Mouse (Mus musculus) spleen, postnatal 0 days (tissue): ENCODE measurements around the gene Trove2. TPM values are rescaled to one million over a fixed set of nuclear protein-coding genes. Genes with fewer than 3 reads are reported as not detected.

Experiments used
- polyA plus RNA-seq: library from polyadenylated mRNA; unstranded; fragments of >200 nt; fragmentation: Nextera tagmentation; extraction: Ambion mirVana; gene quantifications from 2 replicates; pipeline ENCODE4 v1.2.1, GENCODE M21; 2015

The Trove2 gene
- 2.7 and 3.7 TPM in 2 replicates for polyA plus RNA-seq

DNA sequence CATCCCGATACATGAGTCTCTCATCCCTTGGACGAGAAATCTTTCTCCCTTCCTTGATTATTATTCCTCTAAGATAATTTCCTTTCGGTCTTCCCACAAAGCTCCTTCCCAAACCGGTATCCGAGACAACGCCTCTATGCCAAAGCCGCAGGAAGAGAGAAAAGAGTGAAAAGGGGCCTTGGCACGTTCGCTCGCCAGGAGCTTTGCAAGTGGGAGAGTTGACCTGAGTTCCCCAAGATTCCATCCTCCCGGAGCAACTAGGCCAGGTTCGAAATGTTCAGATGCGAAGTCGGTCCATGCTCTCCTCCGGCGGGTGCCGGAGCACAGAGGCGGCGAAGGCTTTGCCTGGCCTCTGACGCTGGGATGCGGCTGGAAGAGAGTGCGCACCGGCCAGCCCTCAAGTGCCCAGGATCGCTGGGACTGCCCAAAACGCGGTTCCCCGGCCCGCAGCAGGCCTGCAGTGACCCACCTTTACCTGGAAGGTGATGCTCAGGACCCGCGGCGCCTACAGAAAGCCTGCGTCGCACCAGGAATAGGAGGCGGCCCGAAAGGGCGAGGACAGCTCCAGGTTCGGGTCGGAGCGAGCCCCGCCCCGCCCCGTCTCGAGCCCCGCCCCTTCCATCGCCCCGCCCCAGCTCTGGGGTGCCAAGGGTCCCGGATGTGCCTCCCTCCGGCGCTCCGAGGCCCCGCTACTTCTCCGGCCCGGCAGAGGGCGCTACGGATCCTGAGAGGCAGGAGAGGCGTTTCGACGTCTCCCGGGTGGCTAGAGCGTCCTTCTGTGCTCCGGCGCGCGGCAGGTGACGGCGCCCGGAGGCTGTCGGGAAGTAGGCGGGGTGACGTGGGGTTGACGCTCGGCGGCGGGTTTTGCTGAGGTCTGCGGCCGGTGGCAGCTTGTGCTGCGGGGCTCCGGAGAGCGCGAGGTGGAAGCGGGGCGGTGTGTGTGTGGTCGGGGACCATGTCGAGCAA lies at the start of gene Trove2, which contains the start of gene Uchl5:
Gene Trove2 (minus strand): TSS at position 623 of the 966 bp plus-strand sequence.
Gene Uchl5 (plus strand): TSS at position 827 of the 966 bp plus-strand sequence.

DNA sequence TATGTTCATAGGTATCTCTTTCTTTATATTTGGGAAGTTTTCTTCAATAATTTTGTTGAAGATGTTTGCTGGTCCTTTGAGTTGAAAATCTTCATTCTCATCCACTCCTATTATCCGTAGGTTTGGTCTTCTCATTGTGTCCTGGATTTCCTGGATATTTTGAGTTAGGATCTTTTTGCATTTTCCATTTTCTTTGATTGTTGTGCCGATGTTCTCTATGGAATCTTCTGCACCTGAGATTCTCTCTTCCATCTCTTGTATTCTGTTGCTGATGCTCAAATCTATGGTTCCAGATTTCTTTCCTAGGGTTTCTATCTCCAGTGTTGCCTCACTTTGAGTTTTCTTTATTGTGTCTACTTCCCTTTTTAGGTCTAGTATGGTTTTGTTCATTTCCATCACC lies 60.8 kb downstream of the Trove2 start, which contains the start of gene Glrx2:
Gene Glrx2 (plus strand): TSS at position 301 of the 400 bp plus-strand sequence.

DNA sequence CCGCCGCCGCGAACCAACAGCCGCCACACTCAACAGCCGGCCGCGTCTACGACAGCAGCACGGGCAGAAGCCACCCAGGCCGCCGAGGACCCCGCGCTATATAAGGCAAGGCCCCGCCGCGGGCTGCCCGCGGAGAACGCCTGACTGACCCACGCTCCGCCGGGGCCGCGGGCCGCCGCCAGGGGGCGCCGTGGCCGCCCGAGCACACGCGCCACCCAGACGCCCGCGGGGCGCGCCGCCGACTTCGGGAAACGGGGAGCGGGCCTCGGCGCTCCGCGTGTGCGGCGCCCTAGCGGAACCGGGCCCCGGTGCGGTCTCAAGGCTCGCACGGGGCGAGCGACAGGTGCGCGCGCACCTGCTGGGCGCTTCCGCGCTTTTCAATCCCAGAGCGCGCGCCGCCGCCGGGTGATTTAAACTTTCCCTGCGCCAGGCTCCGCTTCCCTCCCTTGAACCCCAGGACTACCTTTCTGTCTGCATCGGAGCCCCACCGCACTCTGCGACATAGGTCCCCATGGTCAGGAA lies 74.1 kb downstream of the Trove2 start, which contains the start of gene Cdc73:
Gene Cdc73 (minus strand): TSS at position 153 of the 522 bp plus-strand sequence.

Other genes starting within 250 kb of the Trove2 start
- gene B3galt2, start 136.4 kb downstream of the Trove2 start, polyA plus RNA-seq = 0.22 and 0.25 TPM in 2 replicates
- 13.4 and 15.1 TPM in 2 replicates for gene Cdc73, start 74.2 kb downstream of the Trove2 start, polyA plus RNA-seq
- 73.6 and 80.0 TPM in 2 replicates for gene Glrx2, start 60.7 kb downstream of the Trove2 start, polyA plus RNA-seq
- gene Uchl5, start 204 bp upstream of the Trove2 start, polyA plus RNA-seq = 90.2 and 91.8 TPM in 2 replicates
- 46.1 and 50.9 TPM in 2 replicates for gene Rgs2, start 227.1 kb upstream of the Trove2 start, polyA plus RNA-seq